Mouse (Mus musculus) forebrain, embryonic 11.5 days (tissue): ENCODE data around the gene Tnfsf14. TPM values are rescaled to one million over a fixed set of nuclear protein-coding genes. Genes with fewer than 3 reads are reported as not detected.

Experiments used
- ATAC-seq: fragments of 200-750 bp; cut with Nextera tagmentation; replicated peaks from 2 replicates; pipeline ENCODE4 v1.8.0; 2017; ENCODE audit warnings: moderate TSS enrichment; ENCODE audit not compliant: low FRiP score
- DNase-seq: peaks from one replicate; pipeline ENCODE4 v3.0.0-alpha.2; 2017; ENCODE audit warnings: low spot score
- H3K27ac ChIP-seq: fragments of 300-500 bp; sonication (generic); 2 replicates; pipeline ENCODE4 v1.5.1; 2014; ENCODE audit warnings: low read depth, low read length
- H3K27me3 ChIP-seq: fragments of 300-500 bp; sonication (generic); 2 replicates; pipeline ENCODE4 v1.6.1; 2014; ENCODE audit warnings: mild to moderate bottlenecking, low read length, mixed read lengths; ENCODE audit not compliant: control insufficient read depth, insufficient read depth
- H3K36me3 ChIP-seq: fragments of 300-500 bp; sonication (generic); 2 replicates; pipeline ENCODE4 v1.6.1; 2014; ENCODE audit warnings: mild to moderate bottlenecking, low read length, moderate library complexity, mixed read lengths; ENCODE audit not compliant: control insufficient read depth, insufficient read depth
- H3K4me1 ChIP-seq: fragments of 300-500 bp; sonication (generic); replicated peaks from 2 replicates; pipeline ENCODE4 v1.6.1; 2014; ENCODE audit warnings: low read length, mixed read lengths; ENCODE audit not compliant: control insufficient read depth, insufficient read depth
- H3K4me2 ChIP-seq: fragments of 300-500 bp; sonication (generic); 2 replicates; pipeline ENCODE4 v1.6.1; 2014; ENCODE audit warnings: low read depth, mild to moderate bottlenecking, low read length, moderate library complexity, mixed read lengths; ENCODE audit not compliant: severe bottlenecking
- H3K4me3 ChIP-seq: fragments of 300-500 bp; sonication (generic); 2 replicates; pipeline ENCODE4 v1.5.1; 2014; ENCODE audit warnings: low read depth, low read length
- H3K9ac ChIP-seq: fragments of 300-500 bp; sonication (generic); 2 replicates; pipeline ENCODE4 v1.6.1; 2014; ENCODE audit warnings: low read length
- H3K9me3 ChIP-seq: fragments of 300-500 bp; sonication (generic); 2 replicates; pipeline ENCODE4 v1.6.1; 2016; ENCODE audit warnings: low read length, mixed read lengths; ENCODE audit not compliant: control insufficient read depth
- WGBS: fragments of 180-500 bp; shearing (Covaris S2); extraction: QIAGEN DNeasy Blood & Tissue Kit; methylation state at CpG from one replicate; pipeline ENCODE4 v1.1.7; 2014; 5-methylcytosine and 5-hydroxymethylcytosine counted together
- polyA plus RNA-seq: library from polyadenylated mRNA; unstranded; fragments of >200 nt; fragmentation: Nextera tagmentation; extraction: Ambion mirVana; gene quantifications from 2 replicates; pipeline ENCODE4 v1.2.1, GENCODE M21; 2014

Tnfsf14 gene
- 0.13 and 0.19 TPM in 2 replicates for polyA plus RNA-seq

GRCm38 (mm10) chr17:57194041-57194507 is at the start of gene Tnfsf14:
Gene Tnfsf14 (minus strand): TSS chr17:57194177.
- H3K36me3 ChIP-seq = no peaks in the 10 kb centered on the region
- no peaks in the 10 kb centered on the region for H3K27me3 ChIP-seq
- H3K4me3 ChIP-seq = no peak within 1 kb of the TSS
- H3K9me3 ChIP-seq = no peaks in the 10 kb centered on the region
- H3K4me1 ChIP-seq = no peaks in the 10 kb centered on the region
- ATAC-seq (no peak), DNase-seq (no peak)
- WGBS = 79% methylated on average over 11 of the region's 11 CpGs
- H3K4me2 ChIP-seq = no peak within 1 kb of the TSS
- H3K27ac ChIP-seq = no peak within 1 kb of the TSS
- H3K9ac ChIP-seq = no peak within 1 kb of the TSS

GRCm38 (mm10) chr17:57237181-57237580 is 43.2 kb upstream of the Tnfsf14 start:
- WGBS = 92% methylated on average over 9 of the region's 9 CpGs

GRCm38 (mm10) chr17:57235803-57236202 is 41.8 kb upstream of the Tnfsf14 start:
- H3K9me3 ChIP-seq = no peaks in the 10 kb centered on the region
- no peak overlapping the region for H3K9ac ChIP-seq
- H3K27ac ChIP-seq = no peak overlapping the region
- ATAC-seq = no peak
- H3K4me1 ChIP-seq = no peaks in the 10 kb centered on the region
- H3K36me3 ChIP-seq = no peaks in the 10 kb centered on the region; the same call in 1 of the 2 replicates
- WGBS = 86% methylated on average over 5 of the region's 5 CpGs
- DNase-seq = no peak
- H3K27me3 ChIP-seq = no peaks in the 10 kb centered on the region
- no peak overlapping the region for H3K4me3 ChIP-seq
- H3K4me2 ChIP-seq = no peak overlapping the region

More at GRCm38 (mm10) chr17:57237181-57237580, 43.2 kb upstream of the Tnfsf14 start:
- no peak overlapping the region for H3K27ac ChIP-seq
- no peaks in the 10 kb centered on the region for H3K9me3 ChIP-seq
- no peak overlapping the region for H3K4me3 ChIP-seq
- no peaks in the 10 kb centered on the region for H3K4me1 ChIP-seq
- DNase-seq (no peak), ATAC-seq (0 out of 2 replicates have a peak, but pooled peaks have one; percentile 40)
- H3K4me2 ChIP-seq = no peak overlapping the region
- H3K27me3 ChIP-seq = no peaks in the 10 kb centered on the region
- H3K36me3 ChIP-seq = no peaks in the 10 kb centered on the region; the same call in 1 of the 2 replicates
- no peak overlapping the region for H3K9ac ChIP-seq

- Histone ChIP-seq H3K4me3 (no peak overlapping the region), H3K9me3 (no peaks in the 10 kb centered on the region), H3K27me3 (no peaks in the 10 kb centered on the region), H3K4me2 (no peak overlapping the region), H3K36me3 (no peaks in the 10 kb centered on the region; the same call in 1 of the 2 replicates), H3K4me1 (no peaks in the 10 kb centered on the region), H3K9ac (no peak overlapping the region), H3K27ac (no peak overlapping the region)
- DNase-seq = no peak
- WGBS = 84% methylated on average over 12 of the region's 12 CpGs
- no peak for ATAC-seq
These were observed 40.4 kb upstream of the Tnfsf14 start for GRCm38 (mm10) chr17:57234254-57234928.

GRCm38 (mm10) chr17:57233038-57233437 is 39.1 kb upstream of the Tnfsf14 start:
- Histone ChIP-seq H3K4me1 (no peaks in the 10 kb centered on the region), H3K9me3 (no peaks in the 10 kb centered on the region), H3K27ac (no peak overlapping the region), H3K27me3 (no peaks in the 10 kb centered on the region), H3K36me3 (no peaks in the 10 kb centered on the region; the same call in 1 of the 2 replicates), H3K4me3 (no peak overlapping the region), H3K9ac (no peak overlapping the region), H3K4me2 (no peak overlapping the region)
- DNase-seq = no peak
- ATAC-seq = no peak
- 56% methylated on average over 7 of the region's 7 CpGs for WGBS

- DNase-seq = no peak
- 91% methylated on average over 1 of the region's 1 CpGs for WGBS
- H3K27ac ChIP-seq = no peak overlapping the region
- no peaks in the 10 kb centered on the region for H3K27me3 ChIP-seq
- H3K9ac ChIP-seq = no peak overlapping the region
- no peaks in the 10 kb centered on the region for H3K9me3 ChIP-seq
- no peak overlapping the region for H3K4me3 ChIP-seq
- no peaks in the 10 kb centered on the region; the same call in 1 of the 2 replicates for H3K36me3 ChIP-seq
- ATAC-seq = no peak
- H3K4me1 ChIP-seq = no peaks in the 10 kb centered on the region
- H3K4me2 ChIP-seq = no peak overlapping the region
These were observed 38.2 kb upstream of the Tnfsf14 start for GRCm38 (mm10) chr17:57232200-57232599.

- Histone ChIP-seq H3K27ac (no peak overlapping the region), H3K9me3 (no peaks in the 10 kb centered on the region), H3K4me2 (no peak overlapping the region), H3K27me3 (no peaks in the 10 kb centered on the region), H3K4me1 (no peaks in the 10 kb centered on the region), H3K9ac (no peak overlapping the region), H3K4me3 (no peak overlapping the region), H3K36me3 (no peaks in the 10 kb centered on the region; the same call in 1 of the 2 replicates)
- DNase-seq (no peak), ATAC-seq (no peak)
These were observed 37.4 kb upstream of the Tnfsf14 start for GRCm38 (mm10) chr17:57231321-57231771.

GRCm38 (mm10) chr17:57230728-57231125 is 36.8 kb upstream of the Tnfsf14 start:
- Histone ChIP-seq H3K27ac (no peak overlapping the region), H3K9ac (no peak overlapping the region), H3K27me3 (no peaks in the 10 kb centered on the region), H3K4me1 (no peaks in the 10 kb centered on the region), H3K4me2 (no peak overlapping the region), H3K36me3 (no peaks in the 10 kb centered on the region; the same call in 1 of the 2 replicates), H3K9me3 (no peaks in the 10 kb centered on the region), H3K4me3 (no peak overlapping the region)
- ATAC-seq (no peak), DNase-seq (no peak)
- 74% methylated on average over 6 of the region's 6 CpGs for WGBS
